Mouse (Mus musculus) small intestine, adult 2 months (tissue): ENCODE measurements around the gene Hjurp. TPM values are rescaled to one million over a fixed set of nuclear protein-coding genes. Genes with fewer than 3 reads are reported as not detected.
A peak's percentile ranks its signal among the peaks of the same experiment; 100 is the strongest.

Experiments used
- H3K27ac ChIP-seq: fragments of 200-500 bp; 2 replicates; pipeline ENCODE4 v1.5.1; 2012; ENCODE audit warnings: low read depth, low read length, control low read depth, inconsistent platforms; ENCODE audit not compliant: insufficient read depth
- H3K27me3 ChIP-seq: fragments of 200-500 bp; 2 replicates; pipeline ENCODE4 v1.6.1; 2012; ENCODE audit warnings: mild to moderate bottlenecking, moderate library complexity, low read length, inconsistent platforms; ENCODE audit not compliant: control insufficient read depth, insufficient read depth
- H3K36me3 ChIP-seq: fragments of 200-500 bp; 2 replicates; pipeline ENCODE4 v1.6.1; 2012; ENCODE audit warnings: mild to moderate bottlenecking, low read length, control low read depth, inconsistent platforms; ENCODE audit not compliant: control insufficient read depth, insufficient read depth
- H3K4me1 ChIP-seq: fragments of 200-500 bp; 2 replicates; pipeline ENCODE4 v1.6.1; 2012; ENCODE audit warnings: low read length, inconsistent platforms, mixed read lengths; ENCODE audit not compliant: control insufficient read depth, insufficient read depth, insufficient read length
- H3K4me3 ChIP-seq: fragments of 200-500 bp; 2 replicates; pipeline ENCODE4 v1.5.1; 2012; ENCODE audit warnings: low read depth, mild to moderate bottlenecking, control low read depth, inconsistent platforms, low read length, moderate library complexity
- CTCF ChIP-seq: fragments of 200-500 bp; IDR thresholded peaks from 2 replicates; pipeline ENCODE4 v1.5.1; 2012; ENCODE audit warnings: low read depth, mild to moderate bottlenecking, control low read depth, inconsistent platforms, low read length, moderate library complexity, mixed read lengths; ENCODE audit not compliant: insufficient replicate concordance, insufficient read length; ENCODE audit errors: extremely low read depth
- POLR2A ChIP-seq: fragments of 200-500 bp; IDR thresholded peaks from 2 replicates; pipeline ENCODE4 v1.6.1; 2012; ENCODE audit warnings: low read depth, mild to moderate bottlenecking, control low read depth, inconsistent platforms, low read length, moderate library complexity
- WGBS: fragments of 180-500 bp; shearing (Covaris S2); methylation state at CpG from one replicate; pipeline ENCODE4 v1.1.7; 2018; 5-methylcytosine and 5-hydroxymethylcytosine counted together
- polyA plus RNA-seq: library from polyadenylated mRNA; depleted of rRNA; stranded (reverse); fragments of >200 nt; gene quantifications from 2 replicates; pipeline ENCODE4 v1.2.3, GENCODE M21; 2012

Hjurp gene
- polyA plus RNA-seq, 1 experiment = 23.4 TPM

- no peak for TF ChIP-seq POLR2A
- TF ChIP-seq CTCF = no peak
- H3K27ac ChIP-seq = peak overlapping the region; percentile 2; the same call in 1 of the 2 replicates
- 52% methylated on average over 10 of the region's 10 CpGs for WGBS
Observed at GRCm38 (mm10) chr1:88284228-88284945, 7.0 kb upstream of the Hjurp start.

GRCm38 (mm10) chr1:88283376-88284227 lies 6.2 kb upstream of the Hjurp start:
- 77% methylated on average over 15 of the region's 15 CpGs for WGBS
- no peak overlapping the region for H3K4me3 ChIP-seq
- H3K4me1 ChIP-seq = peaks cover 43% of the 10 kb centered on the region
- no peak for TF ChIP-seq POLR2A
- no peak for TF ChIP-seq CTCF
- H3K27ac ChIP-seq = no peak overlapping the region
- H3K36me3 ChIP-seq = no peaks in the 10 kb centered on the region
- no peaks in the 10 kb centered on the region for H3K27me3 ChIP-seq

More at GRCm38 (mm10) chr1:88284228-88284945, 7.0 kb upstream of the Hjurp start:
- H3K27me3 ChIP-seq = no peaks in the 10 kb centered on the region
- no peaks in the 10 kb centered on the region for H3K36me3 ChIP-seq
- peaks cover 39% of the 10 kb centered on the region for H3K4me1 ChIP-seq
- no peak overlapping the region for H3K4me3 ChIP-seq

GRCm38 (mm10) chr1:88282301-88282700 lies 4.9 kb upstream of the Hjurp start:
- 64% methylated on average over 3 of the region's 3 CpGs for WGBS
- TF ChIP-seq POLR2A (no peak), CTCF (no peak)
- Histone ChIP-seq H3K36me3 (no peaks in the 10 kb centered on the region), H3K4me1 (peaks cover 40% of the 10 kb centered on the region), H3K27ac (no peak overlapping the region), H3K27me3 (no peaks in the 10 kb centered on the region), H3K4me3 (no peak overlapping the region)

GRCm38 (mm10) chr1:88280006-88280690 lies 2.7 kb upstream of the Hjurp start:
- WGBS = 31% methylated on average over 15 of the region's 15 CpGs
- H3K36me3 ChIP-seq = peaks cover 3% of the 10 kb centered on the region
- peaks cover 38% of the 10 kb centered on the region for H3K4me1 ChIP-seq
- peak overlapping the region; percentile 64 for H3K27ac ChIP-seq
- H3K27me3 ChIP-seq = no peaks in the 10 kb centered on the region
- H3K4me3 ChIP-seq = no peak overlapping the region
- TF ChIP-seq POLR2A (no peak), CTCF (no peak)

GRCm38 (mm10) chr1:88279111-88280005 lies 1.9 kb upstream of the Hjurp start:
- H3K36me3 ChIP-seq = peaks cover 11% of the 10 kb centered on the region
- no peaks in the 10 kb centered on the region for H3K27me3 ChIP-seq
- TF ChIP-seq CTCF = no peak
- no peak for TF ChIP-seq POLR2A
- peaks cover 30% of the 10 kb centered on the region; the same call in 1 of the 2 replicates for H3K4me1 ChIP-seq
- H3K4me3 ChIP-seq = no peak overlapping the region
- peak overlapping the region; percentile 61 for H3K27ac ChIP-seq
- 21% methylated on average over 9 of the region's 9 CpGs for WGBS

- Histone ChIP-seq H3K27ac (no peak overlapping the region), H3K4me3 (peak overlapping the region; percentile 58), H3K4me1 (peaks cover 25% of the 10 kb centered on the region; the same call in 1 of the 2 replicates), H3K36me3 (peaks cover 23% of the 10 kb centered on the region), H3K27me3 (no peaks in the 10 kb centered on the region)
- no peak for TF ChIP-seq POLR2A
- no peak for TF ChIP-seq CTCF
- WGBS = 56% methylated on average over 18 of the region's 18 CpGs
Observed at GRCm38 (mm10) chr1:88277818-88278511, 532 bp upstream of the Hjurp start.
